ENCODE assay signal across 8 mouse cellular contexts in the genomic region with DNA sequence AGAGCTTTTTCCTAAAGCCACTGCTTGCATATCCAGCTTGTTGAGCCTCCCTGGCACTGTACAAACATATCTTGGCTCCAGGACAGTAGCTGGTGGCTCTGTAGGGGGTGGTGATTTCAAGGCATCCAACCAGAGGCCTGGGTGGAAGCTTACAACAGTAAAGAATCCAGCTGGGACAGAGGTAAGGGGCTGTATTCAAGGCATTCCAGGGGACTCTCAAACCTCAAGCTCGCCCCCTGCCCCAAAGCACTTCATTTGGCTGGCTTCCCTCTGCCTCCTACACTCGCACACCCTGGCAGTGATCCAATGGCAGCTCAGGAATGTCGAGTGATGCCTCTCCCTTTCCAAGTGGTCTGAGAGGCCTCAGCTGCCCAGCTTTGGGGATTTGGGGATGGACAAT. TPM values are rescaled to one million over a fixed set of nuclear protein-coding genes. Genes with fewer than 3 reads are reported as not detected.
A peak's percentile ranks its signal among the peaks of the same experiment; 100 is the strongest.
DNase-seq lines count a peak whose midpoint lies in the region; ATAC-seq and TF ChIP-seq lines count a peak whose summit lies in the region.

No protein-coding gene starts in this region.

- TF ChIP-seq POLR2A in limb, embryonic 14.5 days (IDR thresholded peaks at IDR 0.05; ENCODE audit: borderline replicate concordance, extremely low read depth, insufficient read depth, insufficient read length) = no peak

- H3K9me3 ChIP-seq in heart, embryonic 13.5 days = no peaks in the 10 kb centered on the region
- no peaks in the 10 kb centered on the region for H3K9me3 ChIP-seq in limb, embryonic 14.5 days (ENCODE audit: control insufficient read depth, low read length)
- no peaks in the 10 kb centered on the region for H3K9me3 ChIP-seq in forebrain, postnatal 0 days (ENCODE audit: low read length)

- no peak for TF ChIP-seq CTCF in forebrain, postnatal 0 days (IDR thresholded peaks at IDR 0.05; ENCODE audit: low read depth)

- H3K27ac ChIP-seq in heart, embryonic 13.5 days (replicated peaks) = peak overlapping the region; percentile 92
- H3K27ac ChIP-seq in limb, embryonic 14.5 days (replicated peaks; ENCODE audit: low read depth, low read length) = no peak overlapping the region
- H3K27ac ChIP-seq in forebrain, postnatal 0 days (ENCODE audit: low read depth, low read length) = no peak overlapping the region

- peak overlapping the region; percentile 69 for H3K9ac ChIP-seq in heart, embryonic 13.5 days
- H3K9ac ChIP-seq in limb, embryonic 14.5 days (ENCODE audit: low read depth, low read length, severe bottlenecking) = no peak overlapping the region
- no peak overlapping the region for H3K9ac ChIP-seq in forebrain, postnatal 0 days

- H3K4me2 ChIP-seq in heart, embryonic 13.5 days = peak overlapping the region; percentile 40
- H3K4me2 ChIP-seq in limb, embryonic 14.5 days (replicated peaks; ENCODE audit: low read depth, low read length, severe bottlenecking) = no peak overlapping the region
- H3K4me2 ChIP-seq in forebrain, postnatal 0 days (ENCODE audit: low read depth) = no peak overlapping the region

- peak; percentile 58 for DNase-seq in cerebellum, adult 9-11 months
- DNase-seq in cerebellum, adult 11 months = no peak
- DNase-seq in 3T3-L1 (ENCODE audit: low read depth, low spot score) = peak; percentile 78
- peak; percentile 50 for DNase-seq in limb, embryonic 14.5 days (ENCODE audit: low spot score)
- no peak for DNase-seq in forebrain, postnatal 0 days
- no peak for DNase-seq in T-cell, adult 2 months (ENCODE audit: low spot score)

- no peak for ATAC-seq in heart, embryonic 13.5 days (ENCODE audit: extremely low read depth, insufficient number of reproducible peaks, low FRiP score, low TSS enrichment)
- no peak for ATAC-seq in limb, embryonic 14.5 days (ENCODE audit: low FRiP score, low read depth)
- no peak for ATAC-seq in forebrain, postnatal 0 days
- ATAC-seq in erythroblast, adult 5-6 weeks (replicated peaks; ENCODE audit: low FRiP score, poor library complexity, severe bottlenecking) = no peak

- no peak overlapping the region for H3K4me3 ChIP-seq in heart, embryonic 13.5 days
- H3K4me3 ChIP-seq in limb, embryonic 14.5 days (replicated peaks; ENCODE audit: low read length) = no peak overlapping the region
- no peak overlapping the region for H3K4me3 ChIP-seq in forebrain, postnatal 0 days (ENCODE audit: low read depth, low read length)

- H3K4me1 ChIP-seq in heart, embryonic 13.5 days = peaks cover 75% of the 10 kb centered on the region
- H3K4me1 ChIP-seq in limb, embryonic 14.5 days (ENCODE audit: control insufficient read depth, insufficient read depth, low read length) = peaks cover 23% of the 10 kb centered on the region
- H3K4me1 ChIP-seq in forebrain, postnatal 0 days (ENCODE audit: insufficient read depth) = peaks cover 19% of the 10 kb centered on the region; the same call in 1 of the 2 replicates

- H3K27me3 ChIP-seq in heart, embryonic 13.5 days (replicated peaks) = no peaks in the 10 kb centered on the region
- no peaks in the 10 kb centered on the region for H3K27me3 ChIP-seq in limb, embryonic 14.5 days (ENCODE audit: control insufficient read depth, insufficient read depth, low read length)
- no peaks in the 10 kb centered on the region for H3K27me3 ChIP-seq in forebrain, postnatal 0 days (ENCODE audit: insufficient read depth, low read length)

- peaks cover 24% of the 10 kb centered on the region for H3K36me3 ChIP-seq in heart, embryonic 13.5 days
- peaks cover 9% of the 10 kb centered on the region; the same call in 1 of the 2 replicates for H3K36me3 ChIP-seq in limb, embryonic 14.5 days (ENCODE audit: control insufficient read depth, insufficient read depth, low read length)
- no peaks in the 10 kb centered on the region for H3K36me3 ChIP-seq in forebrain, postnatal 0 days (ENCODE audit: insufficient read depth)

- WGBS in heart, embryonic 13.5 days = 5% methylated on average over 3 of the region's 3 CpGs
- 7% methylated on average over 3 of the region's 3 CpGs for WGBS in limb, embryonic 14.5 days
- WGBS in forebrain, postnatal 0 days = 14% methylated on average over 3 of the region's 3 CpGs

RNA-seq across cellular contexts. Expression of a gene that starts 2.5 kb away (rescaled TPM):
- polyA plus RNA-seq in heart, embryonic 13.5 days (2015; fragmentation: Nextera tagmentation; extraction: Ambion mirVana) = 39.4 and 41.9 TPM in 2 replicates
- 40.8 and 57.7 TPM in 2 replicates for polyA plus RNA-seq in limb, embryonic 14.5 days (2012; rRNA removed)
- polyA plus RNA-seq in limb, embryonic 14.5 days (2014; fragmentation: Nextera tagmentation; extraction: Ambion mirVana) = 10.6 and 11.5 TPM in 2 replicates
- 45.5 and 45.6 TPM in 2 replicates for total RNA-seq in forebrain, postnatal 0 days (2014; rRNA removed)
- polyA plus RNA-seq in forebrain, postnatal 0 days (2015; fragmentation: Nextera tagmentation; extraction: Ambion mirVana) = 25.0 and 29.4 TPM in 2 replicates
- total RNA-seq in erythroblast, adult 5-6 weeks (2015; ENCODE audit: low replicate concordance) = 1.7 and 12.1 TPM in 2 replicates
- 9.3 and 18.5 TPM in 2 replicates for total RNA-seq in erythroblast, adult 5-6 weeks (2017; ENCODE audit: low replicate concordance)

RNA-seq across cellular contexts. Expression of a gene that starts 37.4 kb away (rescaled TPM):
- polyA plus RNA-seq in heart, embryonic 13.5 days (2015; fragmentation: Nextera tagmentation; extraction: Ambion mirVana) = 32.5 and 36.7 TPM in 2 replicates
- 36.1 and 42.8 TPM in 2 replicates for polyA plus RNA-seq in limb, embryonic 14.5 days (2012; rRNA removed)
- polyA plus RNA-seq in limb, embryonic 14.5 days (2014; fragmentation: Nextera tagmentation; extraction: Ambion mirVana) = 43.9 and 49.6 TPM in 2 replicates
- 14.4 and 19.9 TPM in 2 replicates for total RNA-seq in forebrain, postnatal 0 days (2014; rRNA removed)
- polyA plus RNA-seq in forebrain, postnatal 0 days (2015; fragmentation: Nextera tagmentation; extraction: Ambion mirVana) = 20.0 and 20.6 TPM in 2 replicates
- 263 and 307 TPM in 2 replicates for total RNA-seq in erythroblast, adult 5-6 weeks (2015; ENCODE audit: low replicate concordance)
- total RNA-seq in erythroblast, adult 5-6 weeks (2017; ENCODE audit: low replicate concordance) = 530 and 535 TPM in 2 replicates

RNA-seq across cellular contexts. Expression of a gene that starts 37.5 kb away (rescaled TPM):
- polyA plus RNA-seq in heart, embryonic 13.5 days (2015; fragmentation: Nextera tagmentation; extraction: Ambion mirVana) = 0.23 and 0.27 TPM in 2 replicates
- 1.5 and 1.7 TPM in 2 replicates for polyA plus RNA-seq in limb, embryonic 14.5 days (2012; rRNA removed)
- 1.5 and 1.9 TPM in 2 replicates for polyA plus RNA-seq in limb, embryonic 14.5 days (2014; fragmentation: Nextera tagmentation; extraction: Ambion mirVana)
- 0.92 and 1.6 TPM in 2 replicates for total RNA-seq in forebrain, postnatal 0 days (2014; rRNA removed)
- 1.6 and 3.6 TPM in 2 replicates for polyA plus RNA-seq in forebrain, postnatal 0 days (2015; fragmentation: Nextera tagmentation; extraction: Ambion mirVana)
- total RNA-seq in erythroblast, adult 5-6 weeks (2015; ENCODE audit: low replicate concordance) = not detected in 2 replicates
- not detected in 2 replicates for total RNA-seq in erythroblast, adult 5-6 weeks (2017; ENCODE audit: low replicate concordance)

RNA-seq across cellular contexts. Expression of a gene that starts 58.5 kb away (rescaled TPM):
- 2,189 and 2,554 TPM in 2 replicates for polyA plus RNA-seq in heart, embryonic 13.5 days (2015; fragmentation: Nextera tagmentation; extraction: Ambion mirVana)
- 663 and 670 TPM in 2 replicates for polyA plus RNA-seq in limb, embryonic 14.5 days (2012; rRNA removed)
- polyA plus RNA-seq in limb, embryonic 14.5 days (2014; fragmentation: Nextera tagmentation; extraction: Ambion mirVana) = 1,538 and 1,580 TPM in 2 replicates
- 228 and 300 TPM in 2 replicates for total RNA-seq in forebrain, postnatal 0 days (2014; rRNA removed)
- 2,942 and 2,984 TPM in 2 replicates for polyA plus RNA-seq in forebrain, postnatal 0 days (2015; fragmentation: Nextera tagmentation; extraction: Ambion mirVana)
- total RNA-seq in erythroblast, adult 5-6 weeks (2015; ENCODE audit: low replicate concordance) = 939 and 1,145 TPM in 2 replicates
- 1,067 and 1,257 TPM in 2 replicates for total RNA-seq in erythroblast, adult 5-6 weeks (2017; ENCODE audit: low replicate concordance)

Comparison
In these comparisons a context has a peak if more than half of its experiments do, and no peak if none do; other contexts are left out.
1. DNase-seq: peak in cerebellum, adult 9-11 months (single experiment), 3T3-L1 (single experiment) and limb, embryonic 14.5 days (single experiment); none in cerebellum, adult 11 months (single experiment), forebrain, postnatal 0 days (single experiment) and T-cell, adult 2 months (single experiment).